Mouse (Mus musculus) liver, adult 2 months (tissue): ENCODE results near the gene Pnma5. TPM values are rescaled to one million over a fixed set of nuclear protein-coding genes. Genes with fewer than 3 reads are reported as not detected.
A peak's percentile ranks its signal among the peaks of the same experiment; 100 is the strongest.

Experiments
- DNase-seq: peaks from one replicate; pipeline ENCODE4 v3.0.0-alpha.2; 2011; ENCODE audit warnings: low read depth, low spot score; ENCODE audit errors: extremely low read depth
- H3K27ac ChIP-seq: fragments of 200-500 bp; replicated peaks from 2 replicates; pipeline ENCODE4 v1.5.1; 2012; ENCODE audit warnings: low read depth, mild to moderate bottlenecking, control low read depth, inconsistent platforms, low read length; ENCODE audit not compliant: insufficient read depth
- H3K27me3 ChIP-seq: fragments of 200-500 bp; 2 replicates; pipeline ENCODE4 v1.6.1; 2012; ENCODE audit warnings: mild to moderate bottlenecking, moderate library complexity, low read length, inconsistent platforms; ENCODE audit not compliant: control insufficient read depth, insufficient read depth
- H3K36me3 ChIP-seq: fragments of 200-500 bp; 2 replicates; pipeline ENCODE4 v1.6.1; 2012; ENCODE audit warnings: low read length, inconsistent platforms; ENCODE audit not compliant: control insufficient read depth, insufficient read depth
- H3K4me1 ChIP-seq: fragments of 200-500 bp; 2 replicates; pipeline ENCODE4 v1.6.1; 2011; ENCODE audit warnings: low read length; ENCODE audit not compliant: control insufficient read depth, insufficient read depth
- H3K4me3 ChIP-seq: fragments of 200-500 bp; 2 replicates; pipeline ENCODE4 v1.5.1; 2011; ENCODE audit warnings: low read depth, mild to moderate bottlenecking, control low read depth, low read length, moderate library complexity; ENCODE audit not compliant: insufficient read depth
- H3K79me2 ChIP-seq: fragments of 200-500 bp; 2 replicates; pipeline ENCODE4 v1.6.1; 2012; ENCODE audit warnings: inconsistent platforms, mild to moderate bottlenecking, low read length, moderate library complexity; ENCODE audit not compliant: control insufficient read depth, insufficient read depth
- H3K9ac ChIP-seq: fragments of 200-500 bp; 2 replicates; pipeline ENCODE4 v1.6.1; 2012; ENCODE audit warnings: low read depth, mild to moderate bottlenecking, control low read depth, inconsistent platforms, low read length
- CTCF ChIP-seq: fragments of 200-500 bp; IDR thresholded peaks from 2 replicates; pipeline ENCODE4 v1.5.1; 2011; ENCODE audit warnings: low read depth, low read length, control low read depth
- POLR2A ChIP-seq: fragments of 200-500 bp; IDR thresholded peaks from 2 replicates; pipeline ENCODE4 v1.6.1; 2011; ENCODE audit warnings: low read length, control low read depth; ENCODE audit not compliant: insufficient read depth; ENCODE audit errors: extremely low read depth
- WGBS: fragments of 180-500 bp; shearing (Covaris S2); methylation state at CpG from one replicate; pipeline ENCODE4 v1.1.7; 2018; 5-methylcytosine and 5-hydroxymethylcytosine counted together
- polyA plus RNA-seq: library from polyadenylated mRNA; depleted of rRNA; stranded (reverse); fragments of >200 nt; gene quantifications from 2 replicates; pipeline ENCODE4 v1.2.3, GENCODE M21; 2012; rRNA removed
- total RNA-seq: library from RNA; depleted of rRNA; stranded (reverse); fragments of >200 nt; gene quantifications from 2 replicates; pipeline ENCODE4 v1.2.3, GENCODE M21; 2014; rRNA removed

The Pnma5 gene
- total and polyA plus RNA-seq, 2 experiments = not detected

- H3K36me3 ChIP-seq = no peaks in the 10 kb centered on the region
- no peaks in the 10 kb centered on the region for H3K79me2 ChIP-seq
- no peak for DNase-seq
- no peaks in the 10 kb centered on the region for H3K27me3 ChIP-seq
- 86% methylated on average over 3 of the region's 3 CpGs for WGBS
- TF ChIP-seq POLR2A = no peak
- TF ChIP-seq CTCF = no peak
- no peak overlapping the region for H3K4me3 ChIP-seq
- H3K9ac ChIP-seq = no peak overlapping the region
- no peak overlapping the region for H3K27ac ChIP-seq
- H3K4me1 ChIP-seq = 0 out of 2 replicates have a peak, but pooled peaks cover 2% of the 10 kb centered on the region
Measured at GRCm38 (mm10) chrX:72990581-72990980, 46.3 kb downstream of the Pnma5 start.

DNA sequence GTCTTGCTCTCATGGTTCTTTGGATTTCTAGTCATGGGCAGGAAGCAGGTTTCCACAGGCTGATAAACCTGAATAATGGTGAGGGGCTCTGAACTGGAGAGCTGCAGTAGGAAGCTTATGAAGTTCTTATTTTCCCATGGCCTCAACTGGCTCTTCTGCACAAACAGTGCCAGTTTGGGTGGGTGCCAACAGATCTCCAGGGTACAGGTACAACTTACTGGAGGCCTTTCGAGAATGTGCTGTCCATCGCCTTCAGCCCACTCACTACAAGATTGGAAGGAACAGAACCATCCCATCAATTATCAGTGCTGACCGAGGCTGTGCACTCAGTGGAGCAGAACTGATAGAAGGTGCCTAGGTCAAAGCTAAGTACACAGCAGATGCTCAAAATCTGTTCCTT lies 48.5 kb downstream of the Pnma5 start:
- 95% methylated on average over 3 of the region's 3 CpGs for WGBS
- H3K4me1 ChIP-seq = 0 out of 2 replicates have a peak, but pooled peaks cover 2% of the 10 kb centered on the region
- no peaks in the 10 kb centered on the region for H3K79me2 ChIP-seq
- no peak for TF ChIP-seq CTCF
- no peak for TF ChIP-seq POLR2A
- no peak for DNase-seq
- no peak overlapping the region for H3K9ac ChIP-seq
- H3K4me3 ChIP-seq = no peak overlapping the region
- H3K36me3 ChIP-seq = no peaks in the 10 kb centered on the region
- H3K27me3 ChIP-seq = no peaks in the 10 kb centered on the region
- H3K27ac ChIP-seq = no peak overlapping the region

- H3K27ac ChIP-seq = no peak overlapping the region
- TF ChIP-seq CTCF (no peak), POLR2A (no peak)
- WGBS = 11% methylated on average over 14 of the region's 14 CpGs
- H3K79me2 ChIP-seq = no peaks in the 10 kb centered on the region
- 0 out of 2 replicates have a peak, but pooled peaks cover 2% of the 10 kb centered on the region for H3K4me1 ChIP-seq
- no peaks in the 10 kb centered on the region for H3K27me3 ChIP-seq
- H3K9ac ChIP-seq = no peak overlapping the region
- peak overlapping the region; percentile 41; the same call in 1 of the 2 replicates for H3K4me3 ChIP-seq
- no peak for DNase-seq
- H3K36me3 ChIP-seq = no peaks in the 10 kb centered on the region
Measured at GRCm38 (mm10) chrX:72987520-72987905, 49.4 kb downstream of the Pnma5 start.

GRCm38 (mm10) chrX:72986841-72987519 lies 49.9 kb downstream of the Pnma5 start, which contains the start of gene Zfp185:
Zfp185 (plus strand) TSS chrX:72987339.
- peak; percentile 23 for DNase-seq
- Histone ChIP-seq H3K27me3 (no peaks in the 10 kb centered on the region), H3K27ac (no peak within 1 kb of the TSS), H3K9ac (no peak within 1 kb of the TSS), H3K36me3 (no peaks in the 10 kb centered on the region), H3K4me3 (peak within 1 kb of the TSS; percentile 41; the same call in 1 of the 2 replicates), H3K4me1 (0 out of 2 replicates have a peak, but pooled peaks cover 2% of the 10 kb centered on the region), H3K79me2 (no peaks in the 10 kb centered on the region)
- TF ChIP-seq POLR2A (no peak), CTCF (no peak)
- under 1% methylated on average over 34 of the region's 45 CpGs for WGBS

GRCm38 (mm10) chrX:72985607-72986006 lies 51.3 kb downstream of the Pnma5 start:
- no peaks in the 10 kb centered on the region for H3K79me2 ChIP-seq
- no peak overlapping the region for H3K4me3 ChIP-seq
- no peak overlapping the region for H3K27ac ChIP-seq
- no peak overlapping the region for H3K9ac ChIP-seq
- WGBS = 69% methylated on average over 2 of the region's 2 CpGs
- no peaks in the 10 kb centered on the region for H3K27me3 ChIP-seq
- no peaks in the 10 kb centered on the region for H3K36me3 ChIP-seq
- TF ChIP-seq CTCF (no peak), POLR2A (no peak)
- DNase-seq = no peak
- H3K4me1 ChIP-seq = 0 out of 2 replicates have a peak, but pooled peaks cover 2% of the 10 kb centered on the region

Other genes starting within 250 kb of the Pnma5 start
- gene Gabrq, start 211.9 kb downstream of the Pnma5 start, total RNA-seq = 0.09 and 0.20 TPM in 2 replicates
- gene Gabrq, start 211.9 kb downstream of the Pnma5 start, polyA plus RNA-seq = 0.02 TPM in 1 of 2 replicates, not detected in the other
- 14.6 and 19.4 TPM in 2 replicates for gene Cetn2, start 118.7 kb downstream of the Pnma5 start, total RNA-seq
- gene Cetn2, start 118.7 kb downstream of the Pnma5 start, polyA plus RNA-seq = 3.2 and 3.9 TPM in 2 replicates
- gene Nsdhl, start 118.5 kb downstream of the Pnma5 start, total RNA-seq = 26.0 and 35.0 TPM in 2 replicates
- gene Nsdhl, start 118.5 kb downstream of the Pnma5 start, polyA plus RNA-seq = 51.8 and 61.0 TPM in 2 replicates
- 0.13 and 0.18 TPM in 2 replicates for gene Zfp185, start 49.8 kb downstream of the Pnma5 start, total RNA-seq
- 0.07 and 0.15 TPM in 2 replicates for gene Zfp185, start 49.8 kb downstream of the Pnma5 start, polyA plus RNA-seq
- gene Pnma3, start 27.7 kb upstream of the Pnma5 start, total RNA-seq = not detected in 2 replicates
- not detected in 2 replicates for gene Pnma3, start 27.7 kb upstream of the Pnma5 start, polyA plus RNA-seq
- 0.37 and 1.1 TPM in 2 replicates for gene Xlr4a, start 45.4 kb upstream of the Pnma5 start, total RNA-seq
- not detected in 2 replicates for gene Xlr4a, start 45.4 kb upstream of the Pnma5 start, polyA plus RNA-seq
- gene Xlr3a, start 60.0 kb upstream of the Pnma5 start, total RNA-seq = 5.8 and 8.3 TPM in 2 replicates
- 1.4 TPM in 1 of 2 replicates, not detected in the other for gene Xlr3a, start 60.0 kb upstream of the Pnma5 start, polyA plus RNA-seq
- 0.13 TPM in 1 of 2 replicates, not detected in the other for gene Gm14685, start 79.9 kb upstream of the Pnma5 start, total RNA-seq
- gene Gm14685, start 79.9 kb upstream of the Pnma5 start, polyA plus RNA-seq = not detected in 2 replicates
- gene Xlr5b, start 111.7 kb upstream of the Pnma5 start, total RNA-seq = not detected in 2 replicates
- not detected in 2 replicates for gene Xlr5b, start 111.7 kb upstream of the Pnma5 start, polyA plus RNA-seq
- not detected in 2 replicates for gene DXBay18, start 112.3 kb upstream of the Pnma5 start, total RNA-seq
- not detected in 2 replicates for gene DXBay18, start 112.3 kb upstream of the Pnma5 start, polyA plus RNA-seq
- gene Spin2d, start 139.9 kb upstream of the Pnma5 start, total RNA-seq = not detected in 2 replicates
- not detected in 2 replicates for gene Spin2d, start 139.9 kb upstream of the Pnma5 start, polyA plus RNA-seq
- 0.54 TPM in 1 of 2 replicates, not detected in the other for gene Xlr3b, start 155.1 kb upstream of the Pnma5 start, total RNA-seq
- not detected in 2 replicates for gene Xlr3b, start 155.1 kb upstream of the Pnma5 start, polyA plus RNA-seq
- gene Xlr4b, start 177.2 kb upstream of the Pnma5 start, total RNA-seq = 0.27 TPM in 1 of 2 replicates, not detected in the other
- 0.07 TPM in 1 of 2 replicates, not detected in the other for gene Xlr4b, start 177.2 kb upstream of the Pnma5 start, polyA plus RNA-seq
- 3.2 and 3.6 TPM in 2 replicates for gene F8a, start 191.2 kb upstream of the Pnma5 start, total RNA-seq
- gene F8a, start 191.2 kb upstream of the Pnma5 start, polyA plus RNA-seq = 7.1 and 8.0 TPM in 2 replicates
- gene Xlr4c, start 206.0 kb upstream of the Pnma5 start, total RNA-seq = 0.28 and 0.40 TPM in 2 replicates
- gene Xlr4c, start 206.0 kb upstream of the Pnma5 start, polyA plus RNA-seq = not detected in 2 replicates
- not detected in 2 replicates for gene Xlr3c, start 228.3 kb upstream of the Pnma5 start, total RNA-seq
- not detected in 2 replicates for gene Xlr3c, start 228.3 kb upstream of the Pnma5 start, polyA plus RNA-seq